Mouse (Mus musculus) cortical plate, adult 2 months (tissue): Measurements from ENCODE around the gene Tmprss6.

Experiments used
- CTCF ChIP-seq: fragments of 200-500 bp; IDR thresholded peaks from 2 replicates; pipeline ENCODE4 v1.5.1; 2011; ENCODE audit warnings: mild to moderate bottlenecking, control low read depth, low read length; ENCODE audit not compliant: insufficient read depth; ENCODE audit errors: extremely low read depth
- POLR2A ChIP-seq: fragments of 200-500 bp; IDR thresholded peaks from 2 replicates; pipeline ENCODE4 v1.6.1; 2011; ENCODE audit warnings: mild to moderate bottlenecking, low read length, control low read depth; ENCODE audit not compliant: insufficient read depth; ENCODE audit errors: extremely low read depth

DNA sequence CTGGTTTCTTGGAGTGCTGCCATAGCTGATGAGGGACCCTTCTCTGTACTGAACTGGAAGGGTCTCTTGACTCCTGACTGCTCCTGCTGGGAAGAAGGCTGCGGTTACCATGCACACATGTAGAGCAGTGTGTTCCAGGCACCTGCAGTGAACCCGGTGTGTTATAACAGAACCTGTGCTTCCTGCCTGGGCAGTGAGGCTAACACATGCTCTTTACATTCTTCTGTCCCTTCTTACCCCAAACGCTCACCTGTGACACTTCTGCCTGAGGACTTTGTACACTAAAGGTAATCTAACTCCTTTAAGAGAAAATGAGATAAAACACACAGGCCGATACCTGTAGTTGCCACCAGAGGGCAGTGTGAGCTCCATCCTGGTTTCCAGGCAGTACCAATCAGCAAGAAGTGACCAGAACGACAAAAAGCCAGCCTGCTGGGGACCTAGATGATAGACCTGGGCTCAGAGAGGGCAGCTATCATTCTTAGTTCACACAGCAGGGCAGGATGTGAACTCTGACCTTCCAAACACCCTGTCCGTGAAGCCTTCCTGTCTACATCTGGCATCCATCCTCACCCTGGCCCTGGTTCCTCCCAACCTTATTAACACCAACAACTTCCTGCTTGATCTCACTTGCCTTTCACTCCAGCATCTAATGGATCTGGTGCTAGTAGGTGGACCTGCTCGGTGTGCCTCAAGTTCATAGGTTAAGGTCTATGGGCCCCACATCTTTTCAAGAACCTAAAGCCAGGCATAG is 46.1 kb upstream of the Tmprss6 start:
- TF ChIP-seq POLR2A, result no peak
- TF ChIP-seq CTCF, result peak; percentile 94
